Comparison of ENCODE assay signal across 28 mouse cellular contexts in genomic region chrX:102090605-102091004, GRCm38 (mm10). TPM values are rescaled to one million over a fixed set of nuclear protein-coding genes. Genes with fewer than 3 reads are reported as not detected.
DNase-seq lines count a peak whose midpoint lies in the region; ATAC-seq and TF ChIP-seq lines count a peak whose summit lies in the region.
"Had no signal": no experiment of that assay in that cellular context is flagged by ENCODE, and none has a peak within 500 bp of the region (broad histone marks: within the 10 kb centered on the region; RNA-seq: fewer than 3 reads in every experiment).

No protein-coding gene starts in this region.

- no peak overlapping the region for H3K4me3 ChIP-seq in MEL (ENCODE audit: control insufficient read depth in 1 of 2, insufficient read depth in 1 of 2, low read depth in 2 of 2, low read length in 2 of 2)
- H3K4me3 ChIP-seq in kidney, embryonic 16.5 days (ENCODE audit: low read length), result no peak overlapping the region
- H3K4me3 ChIP-seq: embryonic facial prominence, embryonic 10.5 days; embryonic facial prominence, embryonic 13.5 days; erythroblast, embryonic 14.5 days; forebrain, embryonic 12.5 days; forebrain, embryonic 15.5 days; gastrocnemius, adult 2 months; hindbrain, embryonic 12.5 days; intestine, embryonic 15.5 days had no signal

- no peak overlapping the region for H3K9ac ChIP-seq in MEL (ENCODE audit: control insufficient read depth, low read depth, low read length, poor library complexity, severe bottlenecking)
- H3K9ac ChIP-seq in kidney, embryonic 16.5 days (replicated peaks; ENCODE audit: low read length), result no peak overlapping the region
- H3K9ac ChIP-seq: embryonic facial prominence, embryonic 13.5 days; forebrain, embryonic 12.5 days; forebrain, embryonic 15.5 days; hindbrain, embryonic 12.5 days; intestine, embryonic 15.5 days had no signal

- no peaks in the 10 kb centered on the region for H3K79me2 ChIP-seq in MEL (ENCODE audit: control insufficient read depth, insufficient read depth, low read length, poor library complexity)

- H3K9me3 ChIP-seq in MEL (replicated peaks; ENCODE audit: insufficient read depth, low read length), result no peaks in the 10 kb centered on the region
- H3K9me3 ChIP-seq in kidney, embryonic 16.5 days (ENCODE audit: low read length), result no peaks in the 10 kb centered on the region
- H3K9me3 ChIP-seq: embryonic facial prominence, embryonic 10.5 days; embryonic facial prominence, embryonic 13.5 days; forebrain, embryonic 12.5 days; forebrain, embryonic 15.5 days; G1E; hindbrain, embryonic 12.5 days; intestine, embryonic 15.5 days had no signal

- TF ChIP-seq POLR2A in MEL (IDR thresholded peaks at IDR 0.05; ENCODE audit: control insufficient read depth in 1 of 2, insufficient read depth in 1 of 2, low read depth in 1 of 2, low read length in 2 of 2, poor library complexity in 1 of 2), result no peak

- WGBS in kidney, embryonic 16.5 days, result 55% methylated on average over 3 of the region's 3 CpGs

- H3K4me2 ChIP-seq in kidney, embryonic 16.5 days (replicated peaks; ENCODE audit: low read depth, low read length), result no peak overlapping the region
- H3K4me2 ChIP-seq: embryonic facial prominence, embryonic 13.5 days; forebrain, embryonic 12.5 days; forebrain, embryonic 15.5 days; heart, embryonic 11.5 days; hindbrain, embryonic 12.5 days; intestine, embryonic 15.5 days had no signal

- no peaks in the 10 kb centered on the region for H3K36me3 ChIP-seq in MEL (ENCODE audit: control insufficient read depth in 1 of 2, insufficient read depth in 2 of 2, low read length in 2 of 2)
- no peaks in the 10 kb centered on the region for H3K36me3 ChIP-seq in kidney, embryonic 16.5 days (ENCODE audit: insufficient read depth, low read length)
- H3K36me3 ChIP-seq: embryonic facial prominence, embryonic 10.5 days; embryonic facial prominence, embryonic 13.5 days; forebrain, embryonic 12.5 days; forebrain, embryonic 15.5 days; G1E; hindbrain, embryonic 12.5 days; intestine, embryonic 15.5 days had no signal

- no peak overlapping the region for H3K27ac ChIP-seq in MEL (ENCODE audit: control insufficient read depth, low read depth, low read length)
- no peak overlapping the region for H3K27ac ChIP-seq in kidney, embryonic 16.5 days (ENCODE audit: low read length)
- H3K27ac ChIP-seq: embryonic facial prominence, embryonic 10.5 days; embryonic facial prominence, embryonic 13.5 days; forebrain, embryonic 12.5 days; forebrain, embryonic 15.5 days; gastrocnemius, adult 2 months; hindbrain, embryonic 12.5 days; intestine, embryonic 15.5 days had no signal

- no peak for TF ChIP-seq CTCF in MEL (IDR thresholded peaks at IDR 0.05 in 2 of 3, conservative IDR thresholded peaks at IDR 0.05 in 1 of 3; ENCODE audit: control insufficient read depth in 1 of 3, insufficient read depth in 1 of 3, low read depth in 2 of 3, low read length in 3 of 3, poor library complexity in 1 of 3, severe bottlenecking in 1 of 3)

- no peak for TF ChIP-seq EP300 in MEL (IDR thresholded peaks at IDR 0.05; ENCODE audit: low read depth in 1 of 2, low read length in 2 of 2)

- no peaks in the 10 kb centered on the region for H3K4me1 ChIP-seq in MEL (ENCODE audit: control insufficient read depth in 1 of 2, insufficient read depth in 2 of 2, low read length in 2 of 2)
- H3K4me1 ChIP-seq in kidney, embryonic 16.5 days (ENCODE audit: insufficient read depth, low read length), result no peaks in the 10 kb centered on the region
- H3K4me1 ChIP-seq: embryonic facial prominence, embryonic 10.5 days; embryonic facial prominence, embryonic 13.5 days; forebrain, embryonic 12.5 days; forebrain, embryonic 15.5 days; hindbrain, embryonic 12.5 days; intestine, embryonic 15.5 days had no signal

- no peaks in the 10 kb centered on the region; a peak in 1 of 4 replicates for H3K27me3 ChIP-seq in MEL (ENCODE audit: control insufficient read depth in 1 of 2, insufficient read depth in 2 of 2, low read length in 2 of 2)
- H3K27me3 ChIP-seq in kidney, embryonic 16.5 days (ENCODE audit: insufficient read depth, low read length), result peaks cover 10% of the 10 kb centered on the region; the same call in 1 of the 2 replicates
- H3K27me3 ChIP-seq: CH12.LX; forebrain, embryonic 15.5 days had no signal

- no peak for TF ChIP-seq RAD21 in MEL (IDR thresholded peaks at IDR 0.05; ENCODE audit: low read depth, low read length)

- peak; percentile 11 for DNase-seq in lung, postnatal 36 days
- no peak for DNase-seq in lung, postnatal 4 days
- DNase-seq in MEL (ENCODE audit: low read depth, low spot score), result peak; percentile 8
- DNase-seq in frontal cortex, postnatal 14 days (ENCODE audit: low spot score in 2 of 2), result no peak
- DNase-seq in spleen, postnatal 10 days (ENCODE audit: low spot score in 2 of 2), result no peak
- DNase-seq: adrenal gland, adult 2 months; adrenal gland, postnatal 14 days; B cell, adult 2 months; cerebellum, adult 11 months; cerebellum, adult 2 months; cerebellum, adult 9-11 months; cerebellum, postnatal 25 days; embryo, embryonic 11 days; gastrocnemius, adult 2 months; gastrocnemius, postnatal 14 days had no signal

- ATAC-seq in megakaryocyte, adult 5-6 weeks (ENCODE audit: poor library complexity, severe bottlenecking), result peak; percentile 62
- ATAC-seq in kidney, embryonic 16.5 days (ENCODE audit: low FRiP score, low TSS enrichment), result no peak
- ATAC-seq: forebrain, embryonic 15.5 days; hindbrain, embryonic 16.5 days; intestine, embryonic 15.5 days had no signal

TF ChIP-seq in MEL, 35 proteins besides CTCF, POLR2A, EP300 and RAD21:
- TF ChIP-seq USF1 (IDR thresholded peaks at IDR 0.05; ENCODE audit: low read depth, low read length), result no peak
- TF ChIP-seq RCOR1 (IDR thresholded peaks at IDR 0.05; ENCODE audit: low read depth, low read length), result no peak
- no peak for TF ChIP-seq UBTF (IDR thresholded peaks at IDR 0.05; ENCODE audit: borderline replicate concordance, insufficient read depth, low read depth, low read length)
- TF ChIP-seq TCF12 (IDR thresholded peaks at IDR 0.05; ENCODE audit: low read depth, low read length), result no peak
- no peak for TF ChIP-seq JUND (IDR thresholded peaks at IDR 0.05; ENCODE audit: low read depth, low read length)
- TF ChIP-seq CHD1 (IDR thresholded peaks at IDR 0.05; ENCODE audit: low read depth, low read length), result no peak
- no peak for TF ChIP-seq ZC3H11A (IDR thresholded peaks at IDR 0.05; ENCODE audit: low read depth, low read length)
- no peak for TF ChIP-seq CHD2 (IDR thresholded peaks at IDR 0.05; ENCODE audit: low read length)

RNA-seq across cellular contexts. Expression of gene Rtl5, which starts 19.5 kb away (rescaled TPM):
- 0.04 TPM in 1 of 2 replicates, not detected in the other for total RNA-seq in MEL (2012; rRNA removed)
- under 1 TPM in 1 of 2 experiments, not detected in 1; 0.03 TPM for polyA plus RNA-seq in MEL (2012; ENCODE audit: insufficient read depth in 1 of 2, insufficient read length in 2 of 2, low read depth in 1 of 2, low replicate concordance in 2 of 2, missing spikeins in 1 of 2)
- total RNA-seq in megakaryocyte, adult 5-6 weeks (2015), result 3.3 and 4.2 TPM in 2 replicates
- 4.0 and 4.2 TPM in 2 replicates for total RNA-seq in megakaryocyte, adult 5-6 weeks (2017)
- polyA plus RNA-seq in kidney, embryonic 16.5 days (2015; fragmentation: Nextera tagmentation; extraction: Ambion mirVana), result 3.4 and 3.9 TPM in 2 replicates
- polyA plus RNA-seq: G1E had no signal

RNA-seq across cellular contexts. Expression of gene Pin4, which starts 28.6 kb away (rescaled TPM):
- total RNA-seq in MEL (2012; rRNA removed), result 120 and 122 TPM in 2 replicates
- polyA plus RNA-seq in MEL (2012; ENCODE audit: insufficient read depth in 1 of 2, insufficient read length in 2 of 2, low read depth in 1 of 2, low replicate concordance in 2 of 2, missing spikeins in 1 of 2), result 10 to 100 TPM in 1 of 2 experiments, not detected in 1; 50.6 TPM
- total RNA-seq in megakaryocyte, adult 5-6 weeks (2015), result 46.4 and 55.5 TPM in 2 replicates
- total RNA-seq in megakaryocyte, adult 5-6 weeks (2017), result 105 and 116 TPM in 2 replicates
- 56.7 and 65.1 TPM in 2 replicates for polyA plus RNA-seq in kidney, embryonic 16.5 days (2015; fragmentation: Nextera tagmentation; extraction: Ambion mirVana)
- polyA plus RNA-seq: adrenal gland, adult 2 months had no signal

Comparison
In these comparisons a context has a peak if more than half of its experiments do, and no peak if none do; other contexts are left out.
1. DNase-seq: peak in lung, postnatal 36 days (single experiment) and MEL (single experiment); none in lung, postnatal 4 days (0 of 2), frontal cortex, postnatal 14 days (0 of 2) and spleen, postnatal 10 days (0 of 2).